Mouse (Mus musculus) stomach, embryonic 16.5 days (tissue): Measurements from ENCODE around the gene Cby3. TPM values are rescaled to one million over a fixed set of nuclear protein-coding genes. Genes with fewer than 3 reads are reported as not detected.

ENCODE experiments used
- ATAC-seq: fragments of 200-750 bp; cut with Nextera tagmentation; 2 replicates; pipeline ENCODE4 v1.8.0; 2017; ENCODE audit warnings: moderate number of reproducible peaks, moderate TSS enrichment; ENCODE audit not compliant: insufficient read depth, low FRiP score
- H3K27ac ChIP-seq: fragments of 300-500 bp; sonication (generic); 2 replicates; pipeline ENCODE4 v1.5.1; 2014; ENCODE audit warnings: low read length
- H3K27me3 ChIP-seq: fragments of 300-500 bp; sonication (generic); 2 replicates; pipeline ENCODE4 v1.6.1; 2014; ENCODE audit warnings: low read length, control low read depth, mixed read lengths; ENCODE audit not compliant: control insufficient read depth, insufficient read depth
- H3K36me3 ChIP-seq: fragments of 300-500 bp; sonication (generic); 2 replicates; pipeline ENCODE4 v1.6.1; 2014; ENCODE audit warnings: low read length; ENCODE audit not compliant: control insufficient read depth, insufficient read depth
- H3K4me1 ChIP-seq: fragments of 300-500 bp; sonication (generic); 2 replicates; pipeline ENCODE4 v1.6.1; 2014; ENCODE audit warnings: low read length, control low read depth, mixed read lengths; ENCODE audit not compliant: control insufficient read depth, insufficient read depth
- H3K4me2 ChIP-seq: fragments of 300-500 bp; sonication (generic); 2 replicates; pipeline ENCODE4 v1.6.1; 2014; ENCODE audit warnings: low read depth, low read length, mixed read lengths
- H3K4me3 ChIP-seq: fragments of 300-500 bp; sonication (generic); replicated peaks from 2 replicates; pipeline ENCODE4 v1.5.1; 2014; ENCODE audit warnings: mild to moderate bottlenecking, low read length
- H3K9ac ChIP-seq: fragments of 300-500 bp; sonication (generic); 2 replicates; pipeline ENCODE4 v1.6.1; 2014; ENCODE audit warnings: low read length
- H3K9me3 ChIP-seq: fragments of 300-500 bp; sonication (generic); replicated peaks from 2 replicates; pipeline ENCODE4 v1.6.1; 2016; ENCODE audit warnings: low read length, control low read depth; ENCODE audit not compliant: control insufficient read depth
- WGBS: fragments of 180-500 bp; shearing (Covaris S2); extraction: QIAGEN DNeasy Blood & Tissue Kit; methylation state at CpG from one replicate; pipeline ENCODE4 v1.1.7; 2014; 5-methylcytosine and 5-hydroxymethylcytosine counted together
- polyA plus RNA-seq: library from polyadenylated mRNA; unstranded; fragments of >200 nt; fragmentation: Nextera tagmentation; extraction: Ambion mirVana; gene quantifications from 2 replicates; pipeline ENCODE4 v1.2.1, GENCODE M21; 2015

Gene Cby3
- polyA plus RNA-seq, 1 experiment from 2014 or later: 0.19 TPM

DNA sequence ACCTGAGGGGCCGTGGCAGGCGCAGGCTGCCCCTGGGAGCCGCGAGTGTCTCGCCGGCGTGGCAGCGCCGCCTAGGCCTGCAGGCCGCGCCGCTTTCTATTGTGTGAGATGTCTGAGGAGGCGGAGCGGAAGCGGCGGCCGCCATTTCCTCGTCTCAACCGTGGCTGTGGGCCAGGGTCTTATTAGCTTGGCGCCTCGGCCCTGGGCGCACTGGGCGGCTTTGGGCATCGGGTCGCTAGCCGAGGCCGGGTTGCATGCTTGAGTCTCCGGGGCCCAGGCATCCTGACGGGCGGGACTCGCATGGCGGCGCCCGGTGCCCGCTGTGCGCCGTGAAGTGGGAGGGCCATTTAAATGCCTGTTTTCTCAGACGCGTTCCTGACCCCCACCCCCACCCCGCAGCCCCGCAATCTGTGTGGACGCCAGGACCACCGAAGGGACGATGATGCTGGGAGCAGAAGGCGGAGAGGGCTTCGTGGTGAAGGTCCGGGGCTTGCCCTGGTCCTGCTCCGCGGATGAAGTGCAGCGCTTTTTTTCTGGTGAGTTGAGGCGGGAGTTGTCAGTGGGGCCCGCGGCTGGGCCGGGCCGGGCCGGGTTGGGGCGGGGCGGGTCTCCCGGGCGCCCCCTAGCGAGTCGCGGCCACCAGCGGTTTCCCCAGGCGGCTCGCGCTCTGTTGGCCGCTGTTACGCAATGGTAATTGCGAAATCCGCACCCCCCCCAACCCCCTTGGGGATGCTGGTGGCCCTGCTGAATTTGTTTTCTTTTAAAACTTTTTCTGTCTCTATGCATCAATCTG, 23.8 kb downstream of the Cby3 start:
- H3K4me1 ChIP-seq: peaks cover 22% of the 10 kb centered on the region
- H3K36me3 ChIP-seq: peaks cover 19% of the 10 kb centered on the region
- peak overlapping the region; percentile 98 for H3K9ac ChIP-seq
- H3K9me3 ChIP-seq: no peaks in the 10 kb centered on the region
- H3K4me2 ChIP-seq: peak overlapping the region; percentile 98
- WGBS: under 1% methylated on average over 71 of the region's 71 CpGs
- peak overlapping the region; percentile 80 for H3K4me3 ChIP-seq
- H3K27me3 ChIP-seq: no peaks in the 10 kb centered on the region
- ATAC-seq: peak; percentile 78
- H3K27ac ChIP-seq: peak overlapping the region; percentile 100

DNA sequence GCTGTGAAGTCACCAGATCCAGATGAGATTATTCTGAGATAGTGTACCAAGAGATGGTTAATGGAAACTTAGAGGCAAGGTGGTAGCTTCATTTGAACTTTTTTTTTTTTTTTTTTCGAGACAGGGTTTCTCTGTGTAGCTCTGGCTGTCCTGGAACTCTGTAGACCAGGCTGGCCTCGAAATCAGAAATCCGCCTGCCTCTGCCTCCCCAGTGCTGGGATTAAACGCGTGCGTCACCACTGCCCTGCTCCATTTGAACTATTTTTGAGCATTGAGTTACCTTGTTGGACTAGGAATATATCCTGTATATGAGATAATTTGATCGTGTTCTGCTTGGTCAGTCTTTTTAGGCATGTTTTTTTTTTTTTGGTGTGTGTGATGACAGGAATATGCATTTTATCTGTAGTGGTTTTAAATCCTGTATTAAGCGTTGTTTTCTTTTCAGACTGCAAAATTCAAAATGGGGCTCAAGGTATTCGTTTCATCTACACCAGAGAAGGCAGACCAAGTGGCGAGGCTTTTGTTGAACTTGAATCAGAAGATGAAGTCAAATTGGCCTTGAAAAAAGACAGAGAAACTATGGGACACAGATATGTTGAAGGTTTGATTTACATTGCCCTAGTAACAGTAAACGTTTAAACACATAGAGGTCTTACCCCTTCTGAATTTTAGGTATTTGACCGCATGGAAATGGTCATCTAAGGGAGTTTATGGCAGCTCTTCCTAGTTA, 24.9 kb downstream of the Cby3 start:
- ATAC-seq: no peak
- Histone ChIP-seq H3K27ac (no peak overlapping the region; the same call in 1 of the 2 replicates), H3K9me3 (no peaks in the 10 kb centered on the region), H3K4me2 (peak overlapping the region; percentile 98), H3K4me1 (peaks cover 22% of the 10 kb centered on the region), H3K4me3 (peak overlapping the region; percentile 80), H3K9ac (peak overlapping the region; percentile 98), H3K27me3 (no peaks in the 10 kb centered on the region), H3K36me3 (peaks cover 21% of the 10 kb centered on the region)
- WGBS: 46% methylated on average over 12 of the region's 12 CpGs

GRCm38 (mm10) chr11:50381311-50381710, 27.0 kb downstream of the Cby3 start:
- WGBS: 15% methylated on average over 4 of the region's 4 CpGs
- Histone ChIP-seq H3K9ac (no peak overlapping the region), H3K4me1 (peaks cover 19% of the 10 kb centered on the region), H3K27ac (no peak overlapping the region), H3K4me2 (peak overlapping the region; percentile 51), H3K4me3 (peak overlapping the region; percentile 23; the same call in 1 of the 2 replicates), H3K9me3 (no peaks in the 10 kb centered on the region), H3K27me3 (no peaks in the 10 kb centered on the region), H3K36me3 (peaks cover 32% of the 10 kb centered on the region)
- no peak for ATAC-seq

- no peak for ATAC-seq
- H3K9me3 ChIP-seq: no peaks in the 10 kb centered on the region
- no peak overlapping the region for H3K4me3 ChIP-seq
- peaks cover 34% of the 10 kb centered on the region for H3K36me3 ChIP-seq
- H3K4me1 ChIP-seq: no peaks in the 10 kb centered on the region; the same call in 1 of the 2 replicates
- H3K27ac ChIP-seq: no peak overlapping the region
- H3K27me3 ChIP-seq: no peaks in the 10 kb centered on the region
- no peak overlapping the region for H3K9ac ChIP-seq
- 77% methylated on average over 3 of the region's 3 CpGs for WGBS
- no peak overlapping the region for H3K4me2 ChIP-seq
These were observed 33.0 kb downstream of the Cby3 start for GRCm38 (mm10) chr11:50387167-50387679.

GRCm38 (mm10) chr11:50387697-50388096, 33.4 kb downstream of the Cby3 start:
- no peak for ATAC-seq
- Histone ChIP-seq H3K4me3 (no peak overlapping the region), H3K27me3 (no peaks in the 10 kb centered on the region), H3K27ac (no peak overlapping the region), H3K36me3 (peaks cover 30% of the 10 kb centered on the region), H3K4me2 (no peak overlapping the region), H3K4me1 (no peaks in the 10 kb centered on the region), H3K9ac (no peak overlapping the region), H3K9me3 (no peaks in the 10 kb centered on the region)
- 87% methylated on average over 4 of the region's 4 CpGs for WGBS

GRCm38 (mm10) chr11:50388217-50388929, 34.1 kb downstream of the Cby3 start:
- Histone ChIP-seq H3K9ac (no peak overlapping the region), H3K4me2 (no peak overlapping the region), H3K36me3 (peaks cover 24% of the 10 kb centered on the region), H3K4me3 (no peak overlapping the region), H3K27ac (no peak overlapping the region), H3K4me1 (no peaks in the 10 kb centered on the region), H3K9me3 (no peaks in the 10 kb centered on the region), H3K27me3 (no peaks in the 10 kb centered on the region)
- ATAC-seq: no peak
- WGBS: 88% methylated on average over 3 of the region's 3 CpGs

DNA sequence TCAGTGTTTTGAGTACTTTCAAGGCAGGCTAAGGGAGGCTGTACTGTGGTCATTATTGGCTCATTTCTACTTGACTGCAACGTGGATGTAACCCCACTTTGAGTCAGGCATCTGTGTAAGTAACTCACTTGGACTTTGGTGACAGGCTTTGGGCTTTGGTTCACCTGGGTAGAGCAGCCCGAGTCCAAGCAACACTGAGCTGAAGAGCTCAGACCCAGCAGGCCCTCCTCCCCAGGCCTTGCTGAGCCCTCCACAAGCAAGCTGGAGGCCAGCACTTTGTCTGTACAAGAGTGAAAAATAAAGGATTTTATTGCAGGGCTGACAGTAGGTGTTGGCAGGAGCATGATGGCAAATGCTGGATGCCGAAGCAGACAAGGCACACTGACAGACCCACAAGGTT, 34.7 kb downstream of the Cby3 start:
- H3K4me1 ChIP-seq: no peaks in the 10 kb centered on the region
- 69% methylated on average over 3 of the region's 3 CpGs for WGBS
- peaks cover 24% of the 10 kb centered on the region for H3K36me3 ChIP-seq
- no peak overlapping the region for H3K9ac ChIP-seq
- H3K9me3 ChIP-seq: no peaks in the 10 kb centered on the region
- no peaks in the 10 kb centered on the region for H3K27me3 ChIP-seq
- no peak for ATAC-seq
- no peak overlapping the region for H3K4me3 ChIP-seq
- no peak overlapping the region for H3K27ac ChIP-seq
- no peak overlapping the region for H3K4me2 ChIP-seq

DNA sequence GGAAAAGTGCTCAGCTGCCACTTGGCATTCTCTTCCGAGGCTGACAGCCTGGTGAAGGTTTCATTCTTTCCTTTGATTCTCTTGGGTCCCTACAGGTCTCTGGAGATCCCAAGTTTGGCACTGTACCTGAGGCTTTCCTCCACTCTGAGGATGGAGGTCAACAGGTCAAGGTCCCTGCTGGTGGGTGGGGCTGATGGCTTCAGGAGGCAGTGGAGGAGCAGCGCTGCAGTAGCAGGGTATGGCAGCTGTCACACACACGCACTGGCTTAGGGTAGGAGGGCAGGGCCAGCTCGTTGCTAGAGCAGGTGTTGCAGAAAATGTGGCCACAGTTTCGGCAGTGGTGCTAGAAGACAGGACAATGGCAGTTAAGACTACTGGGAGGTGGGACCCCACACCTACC, 35.4 kb downstream of the Cby3 start:
- no peak for ATAC-seq
- H3K36me3 ChIP-seq: peaks cover 22% of the 10 kb centered on the region; the same call in 1 of the 2 replicates
- WGBS: 70% methylated on average over 5 of the region's 5 CpGs

More for the DNA sequence above, 35.4 kb downstream of the Cby3 start:
- Histone ChIP-seq H3K4me3 (no peak overlapping the region), H3K4me1 (no peaks in the 10 kb centered on the region), H3K27ac (no peak overlapping the region), H3K27me3 (no peaks in the 10 kb centered on the region), H3K9ac (no peak overlapping the region), H3K9me3 (no peaks in the 10 kb centered on the region), H3K4me2 (no peak overlapping the region)
